Mouse (Mus musculus) embryonic fibroblast, embryonic 13.5 days (primary cell): Measurements from ENCODE around the gene Ankib1.

Source experiments
- CTCF ChIP-seq: IDR thresholded peaks from 2 replicates; pipeline ENCODE4 v1.5.1; 2011; ENCODE audit warnings: mild to moderate bottlenecking, control low read depth, low read length, moderate library complexity, borderline replicate concordance; ENCODE audit not compliant: insufficient read depth
- POLR2A ChIP-seq: IDR thresholded peaks from 2 replicates; pipeline ENCODE4 v1.6.1; 2011; ENCODE audit warnings: low read depth, mild to moderate bottlenecking, control low read depth, low read length, moderate library complexity

- TF ChIP-seq POLR2A, result no peak
- no peak for TF ChIP-seq CTCF
Measured at GRCm38 (mm10) chr5:3808472-3808871, 5.7 kb upstream of the Ankib1 start.
